Mouse (Mus musculus): Measurements from ENCODE around the gene Abca7.

Abca7 gene

GRCm38 (mm10) chr10:79994397-79995115 lies 1.7 kb upstream of the Abca7 start:
- no peak for DNase-seq (ENCODE audit: low spot score)

- DNase-seq (ENCODE audit: low spot score), result no peak
Observed at GRCm38 (mm10) chr10:79995636-79996035, 658 bp upstream of the Abca7 start.

- DNase-seq (ENCODE audit: low spot score), result no peak
Observed at GRCm38 (mm10) chr10:79997034-79997760, 903 bp downstream of the Abca7 start.

- no peak for DNase-seq (ENCODE audit: low spot score)
Observed at GRCm38 (mm10) chr10:79997819-79998218, 1.5 kb downstream of the Abca7 start.

- no peak for DNase-seq (ENCODE audit: low spot score)
Observed at GRCm38 (mm10) chr10:80001945-80002344, 5.7 kb downstream of the Abca7 start.

GRCm38 (mm10) chr10:80002829-80003228 lies 6.5 kb downstream of the Abca7 start:
- DNase-seq (ENCODE audit: low spot score), result no peak

GRCm38 (mm10) chr10:80003374-80004232 lies 7.3 kb downstream of the Abca7 start:
- DNase-seq (ENCODE audit: low spot score), result no peak

GRCm38 (mm10) chr10:80004233-80004705 lies 8.0 kb downstream of the Abca7 start:
- no peak for DNase-seq (ENCODE audit: low spot score)

- no peak for DNase-seq (ENCODE audit: low spot score)
Observed at GRCm38 (mm10) chr10:80011740-80012139, 15.4 kb downstream of the Abca7 start.

- DNase-seq (ENCODE audit: low spot score), result no peak
Observed at GRCm38 (mm10) chr10:80013609-80014008, 17.3 kb downstream of the Abca7 start.

- no peak for DNase-seq (ENCODE audit: low spot score)
Observed at GRCm38 (mm10) chr10:80014484-80015290, 18.4 kb downstream of the Abca7 start.

- DNase-seq (ENCODE audit: low spot score), result no peak
Observed at GRCm38 (mm10) chr10:80015583-80015982, 19.3 kb downstream of the Abca7 start.

GRCm38 (mm10) chr10:80016511-80016910 lies 20.2 kb downstream of the Abca7 start, which contains the start of gene Arhgap45:
TSS of gene Arhgap45 (plus strand) at chr10:80016653.
- DNase-seq (ENCODE audit: low spot score), result no peak

- no peak for DNase-seq (ENCODE audit: low spot score)
Observed at GRCm38 (mm10) chr10:80016931-80017330, 20.6 kb downstream of the Abca7 start.

- no peak for DNase-seq (ENCODE audit: low spot score)
Observed at GRCm38 (mm10) chr10:80017361-80017760, 21.1 kb downstream of the Abca7 start.

- no peak for DNase-seq (ENCODE audit: low spot score)
Observed at GRCm38 (mm10) chr10:80017771-80018170, 21.5 kb downstream of the Abca7 start.

GRCm38 (mm10) chr10:80018739-80019297 lies 22.5 kb downstream of the Abca7 start:
- DNase-seq (ENCODE audit: low spot score), result no peak

GRCm38 (mm10) chr10:80019471-80020131 lies 23.3 kb downstream of the Abca7 start:
- no peak for DNase-seq (ENCODE audit: low spot score)

GRCm38 (mm10) chr10:80020191-80020590 lies 23.9 kb downstream of the Abca7 start:
- no peak for DNase-seq (ENCODE audit: low spot score)

- no peak for DNase-seq (ENCODE audit: low spot score)
Observed at GRCm38 (mm10) chr10:80020603-80021319, 24.5 kb downstream of the Abca7 start.
